10 mouse cellular contexts compared by ENCODE assay signal in genomic region chr5:111256181-111256580, GRCm38 (mm10).
DNase-seq lines count a peak whose midpoint lies in the region; ATAC-seq and TF ChIP-seq lines count a peak whose summit lies in the region.
"Had no signal": no experiment of that assay in that cellular context is flagged by ENCODE, and none has a peak within 500 bp of the region (broad histone marks: within the 10 kb centered on the region; RNA-seq: fewer than 3 reads in every experiment).

No protein-coding gene starts in this region.

- H3K9me3 ChIP-seq in kidney, postnatal 0 days (replicated peaks; ENCODE audit: low read length): no peaks in the 10 kb centered on the region
- H3K9me3 ChIP-seq in forebrain, embryonic 10.5 days: no peaks in the 10 kb centered on the region
- no peaks in the 10 kb centered on the region for H3K9me3 ChIP-seq in intestine, embryonic 15.5 days

- H3K4me1 ChIP-seq in kidney, postnatal 0 days (replicated peaks; ENCODE audit: insufficient read depth, low read length): peaks cover 7% of the 10 kb centered on the region; the same call in 1 of the 2 replicates
- no peaks in the 10 kb centered on the region for H3K4me1 ChIP-seq in kidney, adult 2 months (ENCODE audit: control insufficient read depth, insufficient read depth, low read length)
- peaks cover 49% of the 10 kb centered on the region for H3K4me1 ChIP-seq in forebrain, embryonic 10.5 days
- peaks cover 14% of the 10 kb centered on the region for H3K4me1 ChIP-seq in intestine, embryonic 15.5 days (replicated peaks)

- no peaks in the 10 kb centered on the region for H3K27me3 ChIP-seq in kidney, postnatal 0 days (ENCODE audit: insufficient read depth, low read length)
- no peaks in the 10 kb centered on the region for H3K27me3 ChIP-seq in kidney, adult 2 months (replicated peaks; ENCODE audit: control insufficient read depth, insufficient read depth, low read length)
- H3K27me3 ChIP-seq in forebrain, embryonic 10.5 days (ENCODE audit: poor library complexity, severe bottlenecking): peaks cover 46% of the 10 kb centered on the region
- H3K27me3 ChIP-seq in intestine, embryonic 15.5 days (replicated peaks): no peaks in the 10 kb centered on the region

- H3K9ac ChIP-seq in kidney, postnatal 0 days (ENCODE audit: low read depth, low read length): no peak overlapping the region
- no peak overlapping the region for H3K9ac ChIP-seq in intestine, embryonic 15.5 days

- H3K4me2 ChIP-seq in kidney, postnatal 0 days (ENCODE audit: low read length): no peak overlapping the region
- no peak overlapping the region for H3K4me2 ChIP-seq in intestine, embryonic 15.5 days (replicated peaks)

- no peak for ATAC-seq in kidney, postnatal 0 days (replicated peaks; ENCODE audit: low FRiP score, low read depth)
- no peak for ATAC-seq in intestine, embryonic 15.5 days

- no peak for TF ChIP-seq POLR2A in kidney, adult 2 months (IDR thresholded peaks at IDR 0.05; ENCODE audit: low read depth, low read length)

- no peak overlapping the region for H3K4me3 ChIP-seq in kidney, postnatal 0 days (replicated peaks; ENCODE audit: low read depth, low read length)
- H3K4me3 ChIP-seq in kidney, adult 2 months (ENCODE audit: insufficient read depth, low read depth, low read length): no peak overlapping the region
- no peak overlapping the region for H3K4me3 ChIP-seq in forebrain, embryonic 10.5 days
- no peak overlapping the region for H3K4me3 ChIP-seq in intestine, embryonic 15.5 days (replicated peaks)
- H3K4me3 ChIP-seq: erythroblast, embryonic 14.5 days had no signal

- H3K36me3 ChIP-seq in kidney, postnatal 0 days (ENCODE audit: insufficient read depth, low read length): no peaks in the 10 kb centered on the region
- no peaks in the 10 kb centered on the region for H3K36me3 ChIP-seq in kidney, adult 2 months (ENCODE audit: control insufficient read depth, insufficient read depth, low read length)
- no peaks in the 10 kb centered on the region for H3K36me3 ChIP-seq in forebrain, embryonic 10.5 days (replicated peaks)
- no peaks in the 10 kb centered on the region for H3K36me3 ChIP-seq in intestine, embryonic 15.5 days

- TF ChIP-seq CTCF in kidney, postnatal 0 days (IDR thresholded peaks at IDR 0.05; ENCODE audit: low read depth): no peak
- TF ChIP-seq CTCF in kidney, adult 2 months (conservative IDR thresholded peaks at IDR 0.05; ENCODE audit: insufficient read depth, insufficient read length, low read depth, low read length): no peak

- peak; percentile 79 for DNase-seq in kidney, postnatal 0 days (ENCODE audit: low spot score)
- no peak for DNase-seq in kidney, adult 2 months
- DNase-seq in forebrain, embryonic 10.5 days (ENCODE audit: extremely low spot score, low spot score): peak; percentile 36
- peak; percentile 53 for DNase-seq in neural tube, embryonic 10.5 days (ENCODE audit: extremely low spot score, low spot score)
- DNase-seq in frontal cortex, adult 2 months (ENCODE audit: extremely low spot score in 1 of 2, low spot score in 1 of 2): no peak
- no peak for DNase-seq in adrenal gland, postnatal 10 days
- no peak for DNase-seq in heart, adult 8-10 months (ENCODE audit: low spot score)
- DNase-seq: heart, postnatal 14 days had no signal

- 33% methylated on average over 7 of the region's 7 CpGs for WGBS in kidney, postnatal 0 days
- 77% methylated on average over 7 of the region's 7 CpGs for WGBS in kidney, adult 2 months
- 46% methylated on average over 7 of the region's 7 CpGs for WGBS in forebrain, embryonic 10.5 days
- WGBS in intestine, embryonic 15.5 days: 34% methylated on average over 7 of the region's 7 CpGs

- H3K27ac ChIP-seq in kidney, postnatal 0 days: no peak overlapping the region
- H3K27ac ChIP-seq in kidney, adult 2 months (ENCODE audit: insufficient read depth, low read depth, low read length): no peak overlapping the region
- H3K27ac ChIP-seq in forebrain, embryonic 10.5 days: peak overlapping the region; percentile 67
- peak overlapping the region; percentile 46; the same call in 1 of the 2 replicates for H3K27ac ChIP-seq in intestine, embryonic 15.5 days

Comparison
In these comparisons a context has a peak if more than half of its experiments do, and no peak if none do; other contexts are left out.
1. DNase-seq: peak in kidney, postnatal 0 days (single experiment), forebrain, embryonic 10.5 days (single experiment) and neural tube, embryonic 10.5 days (single experiment); none in kidney, adult 2 months (single experiment), frontal cortex, adult 2 months (0 of 2), adrenal gland, postnatal 10 days (single experiment) and heart, adult 8-10 months (single experiment).
2. H3K27ac ChIP-seq: peak in forebrain, embryonic 10.5 days (single experiment) and intestine, embryonic 15.5 days (single experiment); none in kidney, postnatal 0 days (single experiment) and kidney, adult 2 months (single experiment).